Mouse (Mus musculus): ENCODE data around the gene Casc1. TPM values are rescaled to one million over a fixed set of nuclear protein-coding genes. Genes with fewer than 3 reads are reported as not detected.

Casc1 gene
- total RNA-seq, 2 experiments from 2014 or later = 1.4 to 1.9 TPM

DNA sequence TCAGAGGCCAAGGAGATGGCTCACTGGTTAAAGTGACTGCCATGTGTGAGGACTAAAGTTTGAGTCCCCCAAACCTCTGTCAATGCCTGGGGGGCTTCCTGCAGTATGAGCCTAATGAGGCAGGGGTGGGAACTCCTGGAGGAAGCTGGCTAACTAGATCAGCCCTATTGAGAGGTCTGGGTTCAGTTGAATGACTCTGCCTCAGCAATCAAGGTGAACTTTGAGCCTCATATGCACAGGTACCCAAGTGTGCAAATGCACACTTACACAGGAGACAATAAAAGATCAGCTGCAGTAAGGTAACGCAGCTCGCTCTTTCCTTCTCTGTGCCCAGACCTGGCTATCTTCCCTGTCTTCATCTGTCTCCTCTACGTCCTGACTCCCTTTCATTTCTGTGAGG, 17.8 kb downstream of the Casc1 start:
- Histone ChIP-seq H3K4me3 (no peak overlapping the region), H3K27ac (no peak overlapping the region)
- no peak for TF ChIP-seq CTCF (conservative IDR thresholded peaks at IDR 0.05)
- DNase-seq (ENCODE audit: low spot score in 2 of 2) = no peak

DNA sequence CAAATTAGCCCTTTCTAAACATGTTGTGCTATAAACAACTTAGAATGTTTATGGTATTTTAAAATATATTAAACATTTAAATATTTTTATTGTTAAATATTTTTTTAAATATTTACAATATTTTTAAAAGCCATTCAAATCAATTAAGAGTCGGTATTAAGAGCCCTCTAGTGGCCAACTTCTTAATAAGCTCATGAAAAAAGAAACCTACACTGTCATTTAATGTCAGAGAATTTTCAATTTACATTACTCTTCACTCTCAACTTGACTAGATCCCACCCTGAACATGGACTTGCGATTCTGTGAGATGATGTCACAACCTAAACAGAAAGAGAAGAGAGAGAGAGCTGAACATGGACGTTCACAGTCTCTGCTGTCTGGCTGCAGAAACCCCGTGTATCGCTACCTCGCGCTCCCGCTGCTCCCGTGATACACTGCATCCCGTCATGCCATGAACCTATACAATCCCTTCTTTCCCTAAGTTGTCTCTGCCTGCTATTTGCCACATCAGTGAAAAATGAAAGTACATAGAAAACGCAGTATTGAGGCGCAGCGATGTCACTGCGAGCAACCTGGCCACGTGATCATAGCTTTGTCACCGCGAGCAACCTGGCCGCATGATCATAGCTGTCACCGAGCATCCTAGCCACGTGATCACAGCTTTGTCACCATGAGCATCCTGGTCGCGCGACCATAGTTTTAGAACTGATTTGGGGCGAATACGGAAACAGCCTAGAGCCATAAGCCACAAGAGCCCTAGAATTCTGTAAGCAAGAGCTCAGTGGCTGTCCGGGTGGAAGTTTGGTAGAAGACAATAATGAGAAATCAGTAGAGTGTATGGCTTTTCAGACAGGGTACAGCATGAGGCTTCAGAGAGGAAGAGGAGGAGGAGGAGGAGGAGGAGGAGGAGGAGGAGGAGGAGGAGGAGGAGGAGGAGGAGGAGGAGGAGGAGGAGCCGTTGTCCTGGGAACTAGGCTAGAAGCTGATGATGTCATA, 23.4 kb downstream of the Casc1 start:
- H3K4me3 ChIP-seq = peak overlapping the region; percentile 58
- peak; percentile 87 for TF ChIP-seq CTCF (conservative IDR thresholded peaks at IDR 0.05)
- peak; percentile 30 to 40 for DNase-seq (ENCODE audit: low spot score in 2 of 2)
- peak overlapping the region; percentile 79 for H3K27ac ChIP-seq

DNA sequence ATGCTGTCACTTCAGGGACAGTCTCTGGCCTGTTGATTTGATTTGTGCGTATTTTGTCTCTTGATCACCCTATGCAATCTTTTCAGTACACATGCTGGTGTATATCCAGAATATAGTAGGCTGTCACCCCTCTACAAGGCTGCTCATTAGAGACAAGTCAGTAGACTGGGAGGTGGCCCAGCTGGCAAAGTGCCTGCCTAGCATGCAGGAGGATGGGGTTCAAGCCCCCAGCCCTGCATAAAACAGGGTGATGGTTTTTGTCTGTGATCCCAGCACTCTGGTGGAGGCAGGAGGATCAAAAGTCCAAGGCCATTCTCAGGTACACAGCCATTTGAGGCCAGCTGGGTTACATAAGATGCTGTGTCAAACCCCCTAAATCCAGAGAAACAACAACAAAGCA, 24.7 kb downstream of the Casc1 start:
- DNase-seq (ENCODE audit: low spot score in 2 of 2) = no peak
- no peak overlapping the region for H3K4me3 ChIP-seq
- H3K27ac ChIP-seq = no peak overlapping the region
- TF ChIP-seq CTCF (conservative IDR thresholded peaks at IDR 0.05) = no peak

DNA sequence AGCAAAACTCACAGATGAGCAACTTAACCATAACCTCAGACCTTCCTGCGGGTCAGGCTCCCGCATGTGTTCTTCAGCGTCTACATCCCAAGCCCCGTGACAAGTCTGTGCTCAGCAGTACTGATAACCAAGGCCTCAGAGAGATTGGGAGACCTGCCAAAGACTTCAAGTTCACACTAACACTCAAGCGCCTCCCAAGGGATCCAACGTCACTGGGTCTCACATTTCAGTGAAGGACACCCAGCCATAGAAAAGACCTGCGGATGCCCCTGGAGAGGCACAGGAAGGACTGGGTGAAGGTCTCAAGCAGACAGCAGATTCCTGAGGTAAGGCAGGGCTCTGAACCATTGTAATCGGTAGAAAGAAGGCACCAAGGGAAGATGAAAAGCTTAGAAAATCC, 28.8 kb downstream of the Casc1 start:
- no peak for DNase-seq (ENCODE audit: low spot score in 2 of 2)
- Histone ChIP-seq H3K4me3 (no peak overlapping the region), H3K27ac (no peak overlapping the region)
- no peak for TF ChIP-seq CTCF (conservative IDR thresholded peaks at IDR 0.05)

DNA sequence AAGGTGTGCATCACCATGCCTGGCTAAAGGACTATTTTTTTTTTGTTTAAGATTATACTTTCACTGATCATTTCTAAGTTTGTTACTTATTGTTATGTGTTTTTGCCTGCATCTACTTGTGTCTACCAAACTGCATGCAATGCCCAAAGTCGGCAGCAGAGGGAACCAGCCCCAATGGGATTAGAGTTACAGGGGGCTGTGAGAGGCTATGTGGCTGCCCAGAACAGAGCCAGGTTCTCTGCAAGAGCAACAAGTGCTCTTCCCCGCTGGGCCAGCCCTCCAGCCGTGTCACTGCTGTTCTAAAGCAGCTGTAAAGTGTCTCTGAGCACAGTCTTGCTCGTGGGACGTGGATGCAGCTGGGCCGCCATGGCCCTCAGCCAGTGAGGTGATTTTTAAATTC, 31.1 kb downstream of the Casc1 start:
- Histone ChIP-seq H3K4me3 (no peak overlapping the region), H3K27ac (no peak overlapping the region)
- peak in 1 of 2 experiments; percentile 51 for DNase-seq (ENCODE audit: low spot score in 2 of 2)
- peak; percentile 84 for TF ChIP-seq CTCF (conservative IDR thresholded peaks at IDR 0.05)

DNA sequence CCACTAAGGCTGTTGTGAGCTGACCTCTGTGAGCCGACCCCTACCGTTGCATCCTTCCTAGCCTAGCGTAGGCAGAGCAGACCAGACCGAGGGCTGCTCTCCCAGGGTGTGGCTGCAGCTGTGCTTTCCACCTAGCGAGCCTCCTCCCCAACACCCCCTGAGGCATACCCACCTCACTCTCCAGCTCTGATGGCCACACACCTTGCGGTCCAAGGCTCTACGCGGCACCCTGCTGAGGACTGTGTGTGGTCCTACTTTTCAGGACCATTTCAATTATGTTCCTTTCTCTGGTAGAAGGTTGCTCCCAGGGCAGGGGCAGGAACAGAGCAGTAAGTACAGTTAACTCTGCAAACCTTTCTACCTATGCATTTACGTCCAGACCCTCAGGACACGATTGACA, 34.3 kb downstream of the Casc1 start:
- TF ChIP-seq CTCF (conservative IDR thresholded peaks at IDR 0.05) = no peak
- DNase-seq (ENCODE audit: low spot score in 2 of 2) = no peak
- H3K4me3 ChIP-seq = no peak overlapping the region

DNA sequence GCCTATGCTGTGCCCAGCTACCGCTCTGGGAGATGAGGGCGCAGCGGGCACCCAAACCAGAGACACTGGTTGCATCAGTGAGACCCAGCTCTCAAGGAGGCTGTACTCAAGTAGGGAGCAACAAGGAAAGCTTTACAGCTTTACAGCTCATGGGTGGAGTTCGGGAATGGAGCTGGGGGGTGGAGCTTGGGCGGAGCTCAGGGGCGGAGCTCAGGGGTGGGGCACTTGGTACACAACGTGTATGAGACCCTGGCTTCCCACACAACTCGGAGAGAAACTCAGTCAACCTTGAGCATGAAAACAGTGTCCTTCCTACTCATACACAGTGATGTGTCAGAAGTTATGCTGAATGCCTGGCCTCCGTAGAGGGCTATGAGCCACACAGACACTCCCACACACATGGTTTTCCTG, 35.2 kb downstream of the Casc1 start:
- no peak overlapping the region for H3K4me3 ChIP-seq
- DNase-seq (ENCODE audit: low spot score in 2 of 2) = no peak
- TF ChIP-seq CTCF (conservative IDR thresholded peaks at IDR 0.05) = no peak

More for the DNA sequence above, 34.3 kb downstream of the Casc1 start:
- no peak overlapping the region for H3K27ac ChIP-seq

DNA sequence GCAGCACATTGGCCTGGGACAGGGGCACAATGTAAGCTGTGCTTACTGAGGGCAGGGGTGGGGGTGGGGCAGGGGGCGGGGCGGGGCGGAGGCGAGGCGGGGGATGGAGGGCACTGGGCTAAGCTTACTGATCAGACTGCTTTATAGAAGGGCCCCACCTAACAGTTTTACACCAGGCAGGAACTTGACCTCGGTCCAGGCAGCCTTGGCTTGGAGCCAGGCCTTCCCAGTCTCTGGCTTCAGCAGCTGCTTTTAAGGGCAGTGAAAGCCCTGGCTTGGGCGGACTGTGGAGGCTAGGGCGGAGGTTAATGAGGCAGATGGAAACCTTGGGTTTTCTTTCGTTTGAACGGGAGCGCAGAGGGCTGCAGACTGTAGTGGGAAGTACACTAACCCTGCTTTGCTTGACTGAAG, 37.0 kb downstream of the Casc1 start:
- Histone ChIP-seq H3K4me3 (no peak overlapping the region), H3K27ac (no peak overlapping the region)
- DNase-seq (ENCODE audit: low spot score in 2 of 2) = no peak
- no peak for TF ChIP-seq CTCF (conservative IDR thresholded peaks at IDR 0.05)

More for the DNA sequence above, 35.2 kb downstream of the Casc1 start:
- no peak overlapping the region for H3K27ac ChIP-seq

DNA sequence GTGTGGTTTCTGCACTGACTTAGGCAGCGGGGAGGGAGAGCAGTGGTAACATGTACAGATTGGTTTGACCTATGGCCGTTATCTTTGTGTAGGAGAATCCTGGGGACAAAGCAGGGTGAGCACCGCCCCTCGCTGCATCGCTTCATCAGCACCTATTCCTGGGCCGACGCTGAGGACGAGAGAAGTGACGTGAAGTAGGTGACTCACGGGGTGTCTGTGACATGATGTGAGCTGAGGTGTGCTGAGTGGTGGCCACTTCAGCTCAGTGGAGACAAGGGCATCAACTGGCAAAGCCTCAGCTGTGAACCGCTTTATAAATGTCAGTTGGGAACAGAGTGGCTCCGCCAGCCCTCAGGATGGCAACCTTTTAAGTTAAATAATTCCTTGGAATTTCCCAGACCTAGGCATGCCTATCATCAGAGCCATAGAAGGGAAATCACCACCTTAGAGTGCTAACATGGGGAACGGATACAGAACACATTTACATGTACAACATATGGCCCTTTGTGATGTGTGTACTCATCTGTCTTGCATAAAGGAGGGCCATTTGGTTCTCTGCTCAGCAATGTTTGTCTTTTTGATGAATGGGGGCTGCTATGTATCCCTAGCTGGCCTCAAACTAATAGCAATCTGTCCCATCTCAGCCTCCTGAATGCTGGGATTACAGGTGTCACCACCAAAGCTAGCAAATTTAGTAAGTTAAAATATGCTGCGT, 38.8 kb downstream of the Casc1 start:
- TF ChIP-seq CTCF (conservative IDR thresholded peaks at IDR 0.05) = no peak
- Histone ChIP-seq H3K4me3 (no peak overlapping the region), H3K27ac (no peak overlapping the region)
- DNase-seq (ENCODE audit: low spot score in 2 of 2) = no peak

DNA sequence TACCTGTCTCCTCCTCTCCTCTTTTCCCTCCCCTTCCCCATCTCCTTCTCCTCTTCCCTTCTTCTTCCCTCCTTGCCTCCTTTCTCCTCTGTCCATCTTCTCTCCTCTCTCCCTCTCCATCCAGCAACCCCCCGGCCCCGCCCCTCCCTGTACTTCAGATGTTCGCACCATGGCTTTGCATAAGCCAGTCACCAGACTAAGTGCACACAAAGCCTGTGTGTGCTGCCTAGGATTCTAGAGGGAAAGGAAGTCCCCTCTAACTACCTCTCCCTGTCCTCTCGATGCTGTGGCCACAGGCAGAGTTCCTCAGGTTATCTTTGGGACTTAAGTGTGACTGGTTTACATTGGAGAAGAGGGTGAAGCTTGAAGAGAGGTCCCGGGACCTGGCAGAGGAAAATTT, 50.2 kb downstream of the Casc1 start:
- no peak for DNase-seq (ENCODE audit: low spot score in 2 of 2)
- Histone ChIP-seq H3K4me3 (no peak overlapping the region), H3K27ac (no peak overlapping the region)
- no peak for TF ChIP-seq CTCF (conservative IDR thresholded peaks at IDR 0.05)

DNA sequence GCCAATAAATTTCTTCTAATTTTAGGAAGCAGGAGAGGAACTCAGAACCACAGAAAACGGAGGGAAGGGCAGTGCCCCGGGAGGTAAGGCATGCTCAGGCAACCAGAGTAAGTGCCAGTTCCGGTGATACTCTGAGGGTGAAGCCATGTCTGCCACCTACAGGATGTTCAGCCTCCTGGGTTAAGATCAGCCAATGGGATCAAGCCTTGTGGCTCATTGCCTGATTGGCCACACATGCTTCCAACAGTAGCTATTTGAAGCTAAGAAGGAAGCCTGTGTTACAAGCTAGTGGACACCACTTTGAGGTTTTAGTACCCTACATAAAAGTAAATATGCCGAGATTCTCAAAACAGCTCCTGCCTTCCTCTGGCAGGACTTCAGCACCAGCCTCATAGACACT, 52.2 kb downstream of the Casc1 start:
- H3K4me3 ChIP-seq = no peak overlapping the region
- H3K27ac ChIP-seq = no peak overlapping the region
- no peak; the same call in 1 of the 2 replicates for TF ChIP-seq CTCF (conservative IDR thresholded peaks at IDR 0.05)
- DNase-seq (ENCODE audit: low spot score in 2 of 2) = no peak

DNA sequence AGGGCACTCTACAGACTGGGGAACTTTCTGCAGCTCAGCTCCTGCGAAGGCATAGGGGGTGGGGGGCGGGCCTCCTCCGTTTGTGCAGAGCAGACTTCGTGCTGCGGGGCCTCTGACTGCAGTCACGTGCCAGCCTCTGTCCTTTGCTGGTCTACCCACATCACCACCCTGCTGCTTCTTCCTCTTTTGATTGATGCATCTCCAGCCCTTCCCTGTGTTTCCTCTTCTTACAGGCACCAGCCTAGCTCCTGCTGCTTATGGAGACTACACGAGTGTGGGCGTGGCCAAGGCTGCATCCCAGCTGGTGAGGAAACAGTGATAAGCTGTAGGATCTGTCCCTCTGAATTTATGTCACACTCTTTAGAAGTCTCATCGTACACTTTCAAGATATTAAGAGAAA, 61.8 kb downstream of the Casc1 start:
- no peak overlapping the region for H3K27ac ChIP-seq
- no peak for TF ChIP-seq CTCF (conservative IDR thresholded peaks at IDR 0.05)
- H3K4me3 ChIP-seq = no peak overlapping the region
- DNase-seq (ENCODE audit: low spot score in 2 of 2) = peak; percentile 6 to 12

DNA sequence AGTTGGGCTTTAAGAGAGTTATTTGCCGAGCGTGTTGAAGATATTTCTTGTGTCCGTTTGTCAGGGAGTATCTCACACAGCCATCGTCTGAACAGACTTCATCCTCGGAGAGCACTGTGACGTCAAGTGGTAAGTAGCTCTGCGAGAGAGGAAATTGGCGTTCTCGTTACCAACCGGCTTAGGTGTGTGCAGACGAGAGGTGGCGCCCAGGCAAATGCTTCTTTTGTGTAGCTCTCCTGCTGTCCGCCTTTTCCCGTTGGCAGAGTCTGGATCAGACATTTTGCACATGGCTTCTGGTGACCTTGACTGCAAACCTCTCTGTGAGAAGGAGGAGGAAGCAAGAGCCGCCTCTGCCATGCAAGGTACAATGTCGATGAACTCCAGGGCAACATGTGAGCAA, 63.1 kb downstream of the Casc1 start:
- Histone ChIP-seq H3K4me3 (no peak overlapping the region), H3K27ac (no peak overlapping the region)
- no peak for DNase-seq (ENCODE audit: low spot score in 2 of 2)
- TF ChIP-seq CTCF (conservative IDR thresholded peaks at IDR 0.05) = no peak

Measured in layer of hippocampus, adult 2 months (tissue).